Mouse (Mus musculus): ENCODE measurements at regions not wholly inside any gene's neighbourhood (a gene's known extent, or its start where the extent isn't known, plus 50 kb on each side); places are given as distances from the start of the nearest gene placed in this dataset.

DNA sequence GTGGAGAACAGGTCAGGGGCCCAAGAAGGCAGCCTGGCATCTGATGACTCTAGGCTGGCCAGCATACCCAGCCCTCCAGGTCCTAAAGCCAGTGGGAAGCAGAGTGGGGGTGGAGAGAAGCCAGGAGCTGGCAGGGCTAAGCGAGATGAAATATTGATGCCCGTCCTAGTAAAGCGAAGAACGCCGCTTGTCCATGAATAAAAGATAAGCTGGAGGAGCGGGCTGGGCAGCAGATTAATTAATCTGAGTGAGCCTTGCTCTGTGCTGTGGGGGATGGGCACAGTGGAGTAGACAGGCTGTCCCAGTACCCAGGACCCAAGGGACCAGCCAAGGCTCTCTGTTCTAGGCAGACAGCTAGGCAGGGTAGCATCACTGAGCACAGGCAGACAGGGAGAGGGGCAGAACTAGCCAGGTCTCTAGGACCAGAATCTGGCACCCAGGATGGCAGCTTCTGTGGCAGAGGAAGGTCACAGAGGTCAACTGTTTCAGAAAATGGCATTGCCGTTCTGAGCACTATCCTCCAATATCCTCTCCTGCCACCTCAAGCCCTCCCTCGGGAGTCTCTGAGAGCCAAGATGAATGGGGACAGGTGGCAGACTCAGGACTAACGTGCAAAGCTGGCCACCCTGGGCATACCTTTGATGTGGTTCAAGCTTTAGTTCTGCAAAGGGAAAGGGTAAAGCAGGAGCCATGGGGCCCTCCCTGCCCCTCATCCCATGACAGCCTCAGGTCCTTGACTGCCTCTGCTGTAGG is 73.0 kb upstream of the Thy1 start:
- no peak overlapping the region for H3K4me3 ChIP-seq (ENCODE audit: low read depth, low read length)
- ATAC-seq (ENCODE audit: extremely low read depth, insufficient number of reproducible peaks, low FRiP score, poor library complexity, severe bottlenecking) (no peak), DNase-seq (ENCODE audit: low spot score) (no peak)
- TF ChIP-seq POLR2AphosphoS5 (IDR thresholded peaks at IDR 0.05; ENCODE audit: insufficient replicate concordance, low read depth, low read length) (no peak), CTCF (IDR thresholded peaks at IDR 0.05; ENCODE audit: low read depth, low read length) (no peak), TAL1 (conservative IDR thresholded peaks at IDR 0.05; ENCODE audit: low read depth, low read length) (no peak), GATA1 (IDR thresholded peaks at IDR 0.05; ENCODE audit: borderline replicate concordance, low read length) (no peak), GATA2 (IDR thresholded peaks at IDR 0.05; ENCODE audit: borderline replicate concordance, low read depth, low read length) (no peak)
- no peaks in the 10 kb centered on the region; the same call in 1 of the 2 replicates for H3K27me3 ChIP-seq (ENCODE audit: insufficient read depth, low read length)
- H3K9me3 ChIP-seq (replicated peaks) = no peaks in the 10 kb centered on the region
- H3K4me1 ChIP-seq (ENCODE audit: insufficient read depth, low read depth, low read length) = no peaks in the 10 kb centered on the region
- H3K36me3 ChIP-seq (replicated peaks) = no peaks in the 10 kb centered on the region

DNA sequence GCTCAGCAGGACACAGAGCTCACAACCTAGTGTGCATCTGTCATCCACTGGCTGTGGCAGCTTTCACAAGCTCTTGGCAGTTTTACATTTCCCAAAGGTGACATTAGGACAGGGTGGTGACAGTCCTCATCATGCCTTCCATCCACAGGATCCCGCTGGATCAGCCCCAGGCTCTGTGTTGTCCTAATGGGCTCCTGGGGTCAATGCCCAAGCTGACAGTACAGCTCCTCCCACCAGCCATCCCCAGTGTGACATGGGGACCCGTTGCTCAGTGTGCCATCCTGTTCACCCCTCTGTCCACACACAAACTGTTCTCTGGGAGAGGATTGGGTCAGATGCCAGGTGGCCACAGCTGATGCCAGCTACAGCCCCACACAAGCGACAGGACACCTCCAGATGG is 72.3 kb upstream of the Thy1 start:
- Histone ChIP-seq H3K4me3 (ENCODE audit: low read depth, low read length) (no peak overlapping the region), H3K9me3 (replicated peaks) (no peaks in the 10 kb centered on the region), H3K36me3 (replicated peaks) (no peaks in the 10 kb centered on the region), H3K4me1 (ENCODE audit: insufficient read depth, low read depth, low read length) (no peaks in the 10 kb centered on the region), H3K27me3 (ENCODE audit: insufficient read depth, low read length) (no peaks in the 10 kb centered on the region; the same call in 1 of the 2 replicates)
- no peak for TF ChIP-seq GATA1 (IDR thresholded peaks at IDR 0.05; ENCODE audit: borderline replicate concordance, low read length)
- no peak for TF ChIP-seq TAL1 (conservative IDR thresholded peaks at IDR 0.05; ENCODE audit: low read depth, low read length)
- no peak for TF ChIP-seq GATA2 (IDR thresholded peaks at IDR 0.05; ENCODE audit: borderline replicate concordance, low read depth, low read length)
- TF ChIP-seq CTCF (IDR thresholded peaks at IDR 0.05; ENCODE audit: low read depth, low read length) = no peak
- no peak for TF ChIP-seq POLR2AphosphoS5 (IDR thresholded peaks at IDR 0.05; ENCODE audit: insufficient replicate concordance, low read depth, low read length)
- no peak for DNase-seq (ENCODE audit: low spot score)
- ATAC-seq (ENCODE audit: extremely low read depth, insufficient number of reproducible peaks, low FRiP score, poor library complexity, severe bottlenecking) = no peak

DNA sequence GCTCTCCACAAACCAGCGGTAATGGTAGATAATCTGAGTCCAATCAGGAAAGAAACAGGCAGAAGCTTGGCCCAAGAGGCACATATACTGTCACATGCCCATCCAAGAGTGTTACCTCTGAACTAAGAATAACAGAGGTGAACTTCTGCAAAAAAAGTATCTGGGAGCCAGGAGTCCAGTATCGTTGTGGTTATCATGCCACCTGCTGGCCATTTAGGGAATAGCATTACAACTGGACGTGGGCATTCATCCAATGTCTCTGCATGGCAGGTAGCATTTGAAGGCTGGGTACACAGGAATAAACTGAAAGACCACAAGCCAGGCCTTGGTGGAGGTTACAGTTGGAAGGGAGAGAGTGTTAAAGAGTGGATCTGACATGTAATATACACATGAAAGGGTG is 70.9 kb upstream of the Thy1 start:
- H3K27me3 ChIP-seq (ENCODE audit: insufficient read depth, low read length) = no peaks in the 10 kb centered on the region; the same call in 1 of the 2 replicates
- TF ChIP-seq CTCF (IDR thresholded peaks at IDR 0.05; ENCODE audit: low read depth, low read length) (peak; percentile 83), TAL1 (conservative IDR thresholded peaks at IDR 0.05; ENCODE audit: low read depth, low read length) (no peak)
- H3K36me3 ChIP-seq (replicated peaks) = no peaks in the 10 kb centered on the region
- ATAC-seq (ENCODE audit: extremely low read depth, insufficient number of reproducible peaks, low FRiP score, poor library complexity, severe bottlenecking) (no peak), DNase-seq (ENCODE audit: low spot score) (peak; percentile 45)
- H3K4me3 ChIP-seq (ENCODE audit: low read depth, low read length) = no peak overlapping the region
- no peaks in the 10 kb centered on the region for H3K4me1 ChIP-seq (ENCODE audit: insufficient read depth, low read depth, low read length)
- H3K9me3 ChIP-seq (replicated peaks) = no peaks in the 10 kb centered on the region

DNA sequence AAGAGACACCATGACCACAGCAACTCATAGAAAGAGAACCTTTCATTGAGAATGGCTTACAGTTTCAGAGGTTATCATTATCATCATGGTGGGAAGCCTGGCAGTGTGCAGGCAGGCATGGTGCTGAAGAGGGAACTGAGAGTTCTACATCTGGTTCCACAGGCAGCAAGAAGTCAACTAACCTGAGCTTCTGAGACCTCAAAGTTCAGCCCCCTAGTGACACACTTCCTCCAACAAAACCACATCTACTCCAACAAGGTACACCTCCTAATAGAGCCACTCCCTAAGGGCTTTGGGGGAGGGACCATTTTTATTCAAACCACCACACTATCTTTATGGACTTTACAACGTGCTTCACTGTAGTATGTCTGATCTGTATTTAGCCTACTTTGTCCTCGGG is 67.8 kb upstream of the Thy1 start:
- H3K36me3 ChIP-seq (replicated peaks) = no peaks in the 10 kb centered on the region
- H3K4me1 ChIP-seq (ENCODE audit: insufficient read depth, low read depth, low read length) = no peaks in the 10 kb centered on the region
- no peak overlapping the region for H3K4me3 ChIP-seq (ENCODE audit: low read depth, low read length)
- H3K9me3 ChIP-seq (replicated peaks) = no peaks in the 10 kb centered on the region
- TF ChIP-seq GATA2 (IDR thresholded peaks at IDR 0.05; ENCODE audit: borderline replicate concordance, low read depth, low read length) = no peak
- no peak for TF ChIP-seq POLR2AphosphoS5 (IDR thresholded peaks at IDR 0.05; ENCODE audit: insufficient replicate concordance, low read depth, low read length)
- TF ChIP-seq CTCF (IDR thresholded peaks at IDR 0.05; ENCODE audit: low read depth, low read length) = no peak
- no peak for TF ChIP-seq GATA1 (IDR thresholded peaks at IDR 0.05; ENCODE audit: borderline replicate concordance, low read length)
- TF ChIP-seq TAL1 (conservative IDR thresholded peaks at IDR 0.05; ENCODE audit: low read depth, low read length) = no peak
- DNase-seq (ENCODE audit: low spot score) (no peak), ATAC-seq (ENCODE audit: extremely low read depth, insufficient number of reproducible peaks, low FRiP score, poor library complexity, severe bottlenecking) (no peak)
- peaks cover 2% of the 10 kb centered on the region; the same call in 1 of the 2 replicates for H3K27me3 ChIP-seq (ENCODE audit: insufficient read depth, low read length)

DNA sequence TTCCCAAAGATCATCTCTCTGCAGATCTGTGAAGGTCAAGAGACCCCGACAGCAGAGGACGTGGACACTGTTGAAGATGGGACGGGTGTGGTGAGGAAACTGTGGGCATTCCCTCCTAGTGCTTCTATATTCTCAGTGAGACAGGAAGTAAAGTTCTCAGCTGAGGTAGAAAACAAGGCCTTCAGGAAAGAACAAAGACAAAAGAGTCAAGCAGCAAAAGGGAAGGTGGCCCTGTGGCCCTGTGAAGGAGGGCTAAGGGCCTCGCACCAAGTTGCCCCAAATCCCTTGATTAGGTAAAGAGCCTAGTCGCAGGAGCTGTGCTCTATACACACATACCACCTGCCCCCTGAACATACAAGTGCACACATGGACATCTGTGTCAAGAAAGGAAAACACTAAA is 66.8 kb upstream of the Thy1 start:
- H3K36me3 ChIP-seq (replicated peaks) = no peaks in the 10 kb centered on the region
- TF ChIP-seq CTCF (IDR thresholded peaks at IDR 0.05; ENCODE audit: low read depth, low read length) (no peak), GATA2 (IDR thresholded peaks at IDR 0.05; ENCODE audit: borderline replicate concordance, low read depth, low read length) (no peak), TAL1 (conservative IDR thresholded peaks at IDR 0.05; ENCODE audit: low read depth, low read length) (no peak), POLR2AphosphoS5 (IDR thresholded peaks at IDR 0.05; ENCODE audit: insufficient replicate concordance, low read depth, low read length) (no peak), GATA1 (IDR thresholded peaks at IDR 0.05; ENCODE audit: borderline replicate concordance, low read length) (no peak)
- H3K4me1 ChIP-seq (ENCODE audit: insufficient read depth, low read depth, low read length) = no peaks in the 10 kb centered on the region
- 0 out of 2 replicates have a peak, but pooled peaks cover 5% of the 10 kb centered on the region for H3K27me3 ChIP-seq (ENCODE audit: insufficient read depth, low read length)
- DNase-seq (ENCODE audit: low spot score) (no peak), ATAC-seq (ENCODE audit: extremely low read depth, insufficient number of reproducible peaks, low FRiP score, poor library complexity, severe bottlenecking) (no peak)
- H3K9me3 ChIP-seq (replicated peaks) = no peaks in the 10 kb centered on the region
- no peak overlapping the region for H3K4me3 ChIP-seq (ENCODE audit: low read depth, low read length)

DNA sequence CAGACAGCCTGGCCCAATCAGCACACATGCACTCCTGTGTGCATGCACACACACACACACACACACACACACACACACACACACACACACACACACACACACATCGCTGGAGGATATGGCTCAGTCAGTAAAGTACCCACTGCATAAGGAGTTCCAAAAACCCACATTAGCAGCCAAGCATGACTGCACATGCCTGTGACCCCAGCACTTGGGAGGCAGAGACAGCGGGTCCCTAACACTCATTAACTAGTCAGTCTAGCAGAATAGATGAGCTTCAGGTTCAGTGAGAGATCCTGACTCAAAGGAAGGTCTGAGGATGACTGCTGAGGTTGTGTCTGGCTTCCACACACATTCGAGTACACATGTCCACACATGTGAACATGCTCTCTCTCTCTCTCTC is 65.4 kb upstream of the Thy1 start:
- H3K27me3 ChIP-seq (ENCODE audit: insufficient read depth, low read length) = peaks cover 5% of the 10 kb centered on the region; the same call in 1 of the 2 replicates
- TF ChIP-seq GATA2 (IDR thresholded peaks at IDR 0.05; ENCODE audit: borderline replicate concordance, low read depth, low read length) (no peak), POLR2AphosphoS5 (IDR thresholded peaks at IDR 0.05; ENCODE audit: insufficient replicate concordance, low read depth, low read length) (no peak), CTCF (IDR thresholded peaks at IDR 0.05; ENCODE audit: low read depth, low read length) (no peak), TAL1 (conservative IDR thresholded peaks at IDR 0.05; ENCODE audit: low read depth, low read length) (no peak), GATA1 (IDR thresholded peaks at IDR 0.05; ENCODE audit: borderline replicate concordance, low read length) (no peak)
- H3K4me3 ChIP-seq (ENCODE audit: low read depth, low read length) = no peak overlapping the region
- no peak for DNase-seq (ENCODE audit: low spot score)
- H3K36me3 ChIP-seq (replicated peaks) = no peaks in the 10 kb centered on the region
- no peak for ATAC-seq (ENCODE audit: extremely low read depth, insufficient number of reproducible peaks, low FRiP score, poor library complexity, severe bottlenecking)
- H3K9me3 ChIP-seq (replicated peaks) = no peaks in the 10 kb centered on the region
- H3K4me1 ChIP-seq (ENCODE audit: insufficient read depth, low read depth, low read length) = no peaks in the 10 kb centered on the region

All from G1E (cell line).